20 mouse cellular contexts compared by ENCODE assay signal in genomic region chr17:28161310-28161881, GRCm38 (mm10). TPM values are rescaled to one million over a fixed set of nuclear protein-coding genes. Genes with fewer than 3 reads are reported as not detected.
DNase-seq lines count a peak whose midpoint lies in the region; ATAC-seq and TF ChIP-seq lines count a peak whose summit lies in the region.
"Had no signal": no experiment of that assay in that cellular context is flagged by ENCODE, and none has a peak within 500 bp of the region (broad histone marks: within the 10 kb centered on the region; RNA-seq: fewer than 3 reads in every experiment).

No protein-coding gene starts in this region.

- in situ Hi-C loops in ES-E14 (cut with MboI; ENCODE audit: low sequenced_read_pairs in 2 of 2, unreplicated experiment in 2 of 2): loop anchor here (5.0 to 10.0 kb wide), 2 partner anchors 57 to 69 kb away; no protein-coding TSS in a partner anchor

- no peaks in the 10 kb centered on the region for H3K9me3 ChIP-seq in heart, embryonic 12.5 days (replicated peaks)
- H3K9me3 ChIP-seq in lung, embryonic 15.5 days: no peaks in the 10 kb centered on the region
- H3K9me3 ChIP-seq in ES-E14 (ENCODE audit: control insufficient read depth, insufficient read depth, low read depth, low read length): no peaks in the 10 kb centered on the region
- no peaks in the 10 kb centered on the region for H3K9me3 ChIP-seq in limb, embryonic 11.5 days (ENCODE audit: control insufficient read depth, low read length)
- H3K9me3 ChIP-seq: G1E had no signal

- peaks cover 88% of the 10 kb centered on the region for H3K27me3 ChIP-seq in heart, embryonic 12.5 days (replicated peaks)
- H3K27me3 ChIP-seq in lung, embryonic 15.5 days: peaks cover 24% of the 10 kb centered on the region
- no peaks in the 10 kb centered on the region for H3K27me3 ChIP-seq in limb, embryonic 11.5 days (ENCODE audit: control insufficient read depth, insufficient read depth, low read length)

- no peaks in the 10 kb centered on the region for H3K36me3 ChIP-seq in heart, embryonic 12.5 days
- no peaks in the 10 kb centered on the region for H3K36me3 ChIP-seq in lung, embryonic 15.5 days
- H3K36me3 ChIP-seq in ES-E14 (ENCODE audit: control insufficient read depth, insufficient read depth, low read length, poor library complexity, severe bottlenecking): peaks cover 10% of the 10 kb centered on the region; the same call in 1 of the 2 replicates
- H3K36me3 ChIP-seq in limb, embryonic 11.5 days (ENCODE audit: control insufficient read depth, insufficient read depth, low read length): peaks cover 2% of the 10 kb centered on the region; the same call in 1 of the 2 replicates
- H3K36me3 ChIP-seq: G1E had no signal

- peak overlapping the region; percentile 36 for H3K4me2 ChIP-seq in heart, embryonic 12.5 days
- H3K4me2 ChIP-seq in lung, embryonic 15.5 days: no peak overlapping the region
- peak overlapping the region; percentile 30 for H3K4me2 ChIP-seq in limb, embryonic 11.5 days (ENCODE audit: low read depth, severe bottlenecking)

- H3K27ac ChIP-seq in heart, embryonic 12.5 days (ENCODE audit: poor library complexity, severe bottlenecking): 0 out of 2 replicates have a peak overlapping the region, but pooled peaks have one; percentile 5
- H3K27ac ChIP-seq in lung, embryonic 15.5 days: no peak overlapping the region
- H3K27ac ChIP-seq in ES-E14 (ENCODE audit: insufficient read depth, low read depth, low read length, poor library complexity, severe bottlenecking): no peak overlapping the region
- no peak overlapping the region; the same call in 1 of the 2 replicates for H3K27ac ChIP-seq in limb, embryonic 11.5 days (replicated peaks; ENCODE audit: low read depth, low read length)
- H3K27ac ChIP-seq: liver, embryonic 14.5 days had no signal

- 0 out of 2 replicates have a peak overlapping the region, but pooled peaks have one; percentile 28 for H3K9ac ChIP-seq in heart, embryonic 12.5 days
- no peak overlapping the region for H3K9ac ChIP-seq in lung, embryonic 15.5 days
- no peak overlapping the region for H3K9ac ChIP-seq in ES-E14 (ENCODE audit: insufficient read depth, low read depth, low read length, poor library complexity, severe bottlenecking)
- H3K9ac ChIP-seq in limb, embryonic 11.5 days (ENCODE audit: low read length): no peak overlapping the region
- H3K9ac ChIP-seq: forebrain, postnatal 0 days; liver, embryonic 14.5 days had no signal

- DNase-seq in heart, postnatal 25 days (ENCODE audit: low spot score): no peak
- DNase-seq in lung, postnatal 25 days (ENCODE audit: low spot score): no peak
- DNase-seq in ES-E14 (ENCODE audit: low read depth, low spot score): no peak
- peak; percentile 52 for DNase-seq in limb, embryonic 11.5 days (ENCODE audit: low spot score)
- no peak for DNase-seq in kidney, adult 9 months
- DNase-seq: adrenal gland, postnatal 10 days; cerebellum, adult 9-10 months; forebrain, postnatal 0 days; gastrocnemius, postnatal 36 days; kidney, adult 18-20 months; retina, postnatal 1 day; right cerebral cortex, postnatal 4 days; thymus, adult 2 months had no signal

- intact Hi-C loops in heart, postnatal 25 days (cut with DNase I): loop anchor here (5.0 kb wide), 2 partner anchors 174 to 254 kb away; partner anchors contain the start of genes Anks1 and Taf11

- WGBS in heart, embryonic 12.5 days: 10% methylated on average over 11 of the region's 11 CpGs
- WGBS in lung, embryonic 15.5 days: 22% methylated on average over 11 of the region's 11 CpGs
- WGBS in limb, embryonic 11.5 days: 22% methylated on average over 11 of the region's 11 CpGs

- peaks cover 24% of the 10 kb centered on the region for H3K4me1 ChIP-seq in heart, embryonic 12.5 days (replicated peaks)
- no peaks in the 10 kb centered on the region for H3K4me1 ChIP-seq in lung, embryonic 15.5 days
- H3K4me1 ChIP-seq in ES-E14 (ENCODE audit: control insufficient read depth in 2 of 2, insufficient read depth in 2 of 2, low read length in 2 of 2, poor library complexity in 1 of 2): peaks cover 0 to 8% of the 10 kb centered on the region in 2 experiments; a peak in 1 of 4 replicates
- peaks cover 47% of the 10 kb centered on the region for H3K4me1 ChIP-seq in limb, embryonic 11.5 days (ENCODE audit: control insufficient read depth, insufficient read depth, low read length)

- no peak overlapping the region for H3K4me3 ChIP-seq in heart, embryonic 12.5 days
- H3K4me3 ChIP-seq in lung, embryonic 15.5 days: no peak overlapping the region
- H3K4me3 ChIP-seq in ES-E14 (ENCODE audit: insufficient read depth in 1 of 2, low read depth in 1 of 2, low read length in 2 of 2, poor library complexity in 1 of 2, severe bottlenecking in 1 of 2): no peak overlapping the region
- no peak overlapping the region for H3K4me3 ChIP-seq in limb, embryonic 11.5 days (ENCODE audit: low read depth, low read length)

- ATAC-seq in heart, embryonic 12.5 days (ENCODE audit: insufficient number of reproducible peaks, low FRiP score): peak; percentile 72
- peak; percentile 15; the same call in 1 of the 2 replicates for ATAC-seq in lung, embryonic 15.5 days (ENCODE audit: borderline replicate concordance, extremely low read depth, low FRiP score, low TSS enrichment)
- ATAC-seq in limb, embryonic 11.5 days (ENCODE audit: insufficient number of reproducible peaks, low FRiP score, low TSS enrichment, low read depth): no peak
- ATAC-seq: activated CD4-positive, CD25-positive, alpha-beta regulatory T cell, adult 4 months; forebrain, postnatal 0 days; lung, postnatal 0 days had no signal

TF ChIP-seq in ES-E14, 5 proteins besides CTCF, POLR2A, EP300 and RAD21:
- TF ChIP-seq HCFC1 (IDR thresholded peaks at IDR 0.05; ENCODE audit: borderline replicate concordance, insufficient read depth, low read length) (no peak), CHD2 (IDR thresholded peaks at IDR 0.05; ENCODE audit: low read depth, low read length) (no peak), ZC3H11A (IDR thresholded peaks at IDR 0.05; ENCODE audit: borderline replicate concordance, low read depth, low read length) (no peak), ZNF384 (IDR thresholded peaks at IDR 0.05; ENCODE audit: low read depth, low read length) (no peak), MAFK (IDR thresholded peaks at IDR 0.05; ENCODE audit: insufficient read depth, low read depth, low read length) (peak; percentile 93)

RNA-seq across cellular contexts. Expression of gene Zfp523, which starts 15.5 kb away (rescaled TPM):
- polyA plus RNA-seq in heart, embryonic 12.5 days (2016; fragmentation: Nextera tagmentation; extraction: Ambion mirVana): 26.8 and 27.1 TPM in 2 replicates
- total RNA-seq in heart, postnatal 25 days (2021): 10 to 100 TPM; 11.5 to 12.4 TPM
- 39.1 and 41.8 TPM in 2 replicates for polyA plus RNA-seq in lung, embryonic 15.5 days (2015; fragmentation: Nextera tagmentation; extraction: Ambion mirVana)
- 11.4 and 16.8 TPM in 2 replicates for total RNA-seq in ES-E14 (2012; rRNA removed)
- 34.0 and 35.4 TPM in 2 replicates for polyA plus RNA-seq in limb, embryonic 11.5 days (2014; fragmentation: Nextera tagmentation; extraction: Ambion mirVana)

RNA-seq across cellular contexts. Expression of gene Scube3, which starts 19.5 kb away (rescaled TPM):
- polyA plus RNA-seq in heart, embryonic 12.5 days (2016; fragmentation: Nextera tagmentation; extraction: Ambion mirVana): 1.1 and 1.2 TPM in 2 replicates
- under 1 TPM; 0.53 to 0.73 TPM for total RNA-seq in heart, postnatal 25 days (2021)
- 1.7 and 1.8 TPM in 2 replicates for polyA plus RNA-seq in lung, embryonic 15.5 days (2015; fragmentation: Nextera tagmentation; extraction: Ambion mirVana)
- 24.0 and 25.7 TPM in 2 replicates for total RNA-seq in ES-E14 (2012; rRNA removed)
- polyA plus RNA-seq in limb, embryonic 11.5 days (2014; fragmentation: Nextera tagmentation; extraction: Ambion mirVana): 11.8 and 13.3 TPM in 2 replicates
- total RNA-seq: megakaryocyte-erythroid progenitor cell, adult 5-6 weeks had no signal
- polyA plus RNA-seq: activated CD4-positive, CD25-positive, alpha-beta regulatory T cell, adult 4 months; G1E had no signal

RNA-seq across cellular contexts. Expression of gene Def6, which starts 46.2 kb away (rescaled TPM):
- 3.3 and 4.9 TPM in 2 replicates for polyA plus RNA-seq in heart, embryonic 12.5 days (2016; fragmentation: Nextera tagmentation; extraction: Ambion mirVana)
- total RNA-seq in heart, postnatal 25 days (2021): 1 to 10 TPM; 2.4 to 2.8 TPM
- polyA plus RNA-seq in lung, embryonic 15.5 days (2015; fragmentation: Nextera tagmentation; extraction: Ambion mirVana): 4.5 and 7.8 TPM in 2 replicates
- total RNA-seq in ES-E14 (2012; rRNA removed): 17.6 and 20.8 TPM in 2 replicates
- 4.5 and 5.6 TPM in 2 replicates for polyA plus RNA-seq in limb, embryonic 11.5 days (2014; fragmentation: Nextera tagmentation; extraction: Ambion mirVana)
